Mouse (Mus musculus) lung, postnatal 0 days (tissue): ENCODE measurements around the gene Fbxo27.

Experiments
- CTCF ChIP-seq: IDR thresholded peaks from 2 replicates; pipeline ENCODE4 v1.5.1; 2016; ENCODE audit warnings: antibody characterized with exemption, mild to moderate bottlenecking
- EP300 ChIP-seq: IDR thresholded peaks from 2 replicates; pipeline ENCODE4 v1.6.1; 2016; ENCODE audit warnings: antibody characterized with exemption, mild to moderate bottlenecking, control low read depth

- TF ChIP-seq CTCF, result no peak
- TF ChIP-seq EP300, result no peak
Observed at GRCm38 (mm10) chr7:28694423-28694822, 1.8 kb downstream of the Fbxo27 start.
